Mouse (Mus musculus) liver, embryonic 16.5 days (tissue): ENCODE data around the gene Zap70. TPM values are rescaled to one million over a fixed set of nuclear protein-coding genes. Genes with fewer than 3 reads are reported as not detected.

ENCODE experiments used
- ATAC-seq: fragments of 200-750 bp; cut with Nextera tagmentation; 2 replicates; pipeline ENCODE4 v1.8.0; 2017; ENCODE audit warnings: low read depth, mild to moderate bottlenecking, moderate number of reproducible peaks, moderate library complexity
- H3K27ac ChIP-seq: fragments of 300-500 bp; sonication (generic); 2 replicates; pipeline ENCODE4 v1.5.1; 2014; ENCODE audit warnings: mild to moderate bottlenecking, low read length
- H3K27me3 ChIP-seq: fragments of 300-500 bp; sonication (generic); 2 replicates; pipeline ENCODE4 v1.6.1; 2014; ENCODE audit warnings: low read depth, low read length, mixed read lengths; ENCODE audit not compliant: control insufficient read depth, insufficient read depth
- H3K36me3 ChIP-seq: fragments of 300-500 bp; sonication (generic); 2 replicates; pipeline ENCODE4 v1.6.1; 2014; ENCODE audit warnings: mild to moderate bottlenecking; ENCODE audit not compliant: control insufficient read depth, insufficient read depth
- H3K4me1 ChIP-seq: fragments of 300-500 bp; sonication (generic); 2 replicates; pipeline ENCODE4 v1.6.1; 2014; ENCODE audit warnings: low read depth, low read length, mixed read lengths; ENCODE audit not compliant: control insufficient read depth
- H3K4me2 ChIP-seq: fragments of 300-500 bp; sonication (generic); 2 replicates; pipeline ENCODE4 v1.6.1; 2014; ENCODE audit warnings: low read depth, low read length, mixed read lengths
- H3K4me3 ChIP-seq: fragments of 300-500 bp; sonication (generic); 2 replicates; pipeline ENCODE4 v1.5.1; 2014; ENCODE audit warnings: low read depth, mild to moderate bottlenecking, low read length
- H3K9ac ChIP-seq: fragments of 300-500 bp; sonication (generic); 2 replicates; pipeline ENCODE4 v1.6.1; 2014; ENCODE audit warnings: low read depth, low read length
- H3K9me3 ChIP-seq: fragments of 300-500 bp; sonication (generic); replicated peaks from 2 replicates; pipeline ENCODE4 v1.6.1; 2016; ENCODE audit warnings: low read length; ENCODE audit not compliant: control insufficient read depth
- WGBS: fragments of 180-500 bp; shearing (Covaris S2); extraction: QIAGEN DNeasy Blood & Tissue Kit; methylation state at CpG from one replicate; pipeline ENCODE4 v1.1.7; 2014; ENCODE audit not compliant: insufficient replicate concordance; 5-methylcytosine and 5-hydroxymethylcytosine counted together
- polyA plus RNA-seq: library from polyadenylated mRNA; unstranded; fragments of >200 nt; fragmentation: Nextera tagmentation; extraction: Ambion mirVana; gene quantifications from 2 replicates; pipeline ENCODE4 v1.2.1, GENCODE M21; 2015

Gene Zap70
- polyA plus RNA-seq, 1 experiment from 2014 or later = 0.19 TPM

DNA sequence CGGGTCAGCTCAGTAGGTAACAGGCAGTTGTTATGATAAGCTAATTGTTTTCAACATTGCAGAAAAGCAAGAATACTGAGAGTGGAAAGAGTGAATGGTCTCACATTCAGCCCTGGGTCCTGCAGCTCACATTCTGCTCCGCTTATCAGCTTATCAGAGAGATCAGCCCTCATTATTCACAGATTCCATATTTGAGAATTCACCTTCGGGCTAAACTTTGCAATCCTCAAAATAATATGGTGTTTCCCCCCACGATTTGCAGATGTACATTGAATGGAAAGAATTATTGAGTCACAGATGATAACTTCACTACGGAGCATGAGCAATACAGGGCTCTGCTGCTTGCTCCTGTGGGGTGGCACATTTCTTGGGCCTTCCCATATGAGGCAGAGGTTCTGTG lies 7.2 kb downstream of the Zap70 start:
- no peak overlapping the region for H3K9ac ChIP-seq
- H3K27me3 ChIP-seq = no peaks in the 10 kb centered on the region
- no peak overlapping the region for H3K4me2 ChIP-seq
- ATAC-seq = no peak
- WGBS = 62% methylated on average over 5 of the region's 5 CpGs
- no peaks in the 10 kb centered on the region for H3K9me3 ChIP-seq
- no peak overlapping the region for H3K27ac ChIP-seq
- no peak overlapping the region for H3K4me3 ChIP-seq
- H3K4me1 ChIP-seq = no peaks in the 10 kb centered on the region
- H3K36me3 ChIP-seq = no peaks in the 10 kb centered on the region

DNA sequence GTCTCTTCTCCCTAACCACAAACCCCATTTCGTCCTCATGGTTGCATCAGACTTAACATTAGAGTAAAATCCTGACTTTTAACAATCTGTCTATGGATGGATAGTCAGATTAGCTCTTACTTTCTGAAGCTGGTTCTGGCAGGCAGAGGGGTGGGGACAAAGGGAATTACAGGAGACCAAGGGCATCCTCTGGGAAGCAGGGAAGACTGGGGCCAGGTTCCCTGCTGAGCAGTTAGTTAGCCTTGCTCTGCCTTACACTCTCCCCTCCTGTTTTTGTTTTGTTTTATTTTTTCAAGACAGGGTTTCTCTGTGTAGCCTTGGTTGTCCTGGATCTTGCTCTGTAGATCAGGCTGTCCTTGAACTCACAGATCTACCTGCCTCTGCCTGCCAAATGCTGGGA lies 8.4 kb downstream of the Zap70 start:
- WGBS = 41% methylated on average over 1 of the region's 1 CpGs
- no peaks in the 10 kb centered on the region for H3K4me1 ChIP-seq
- H3K27me3 ChIP-seq = no peaks in the 10 kb centered on the region
- H3K9ac ChIP-seq = no peak overlapping the region
- H3K4me2 ChIP-seq = no peak overlapping the region
- no peak for ATAC-seq
- no peaks in the 10 kb centered on the region for H3K9me3 ChIP-seq
- no peaks in the 10 kb centered on the region for H3K36me3 ChIP-seq
- H3K27ac ChIP-seq = no peak overlapping the region
- no peak overlapping the region for H3K4me3 ChIP-seq

DNA sequence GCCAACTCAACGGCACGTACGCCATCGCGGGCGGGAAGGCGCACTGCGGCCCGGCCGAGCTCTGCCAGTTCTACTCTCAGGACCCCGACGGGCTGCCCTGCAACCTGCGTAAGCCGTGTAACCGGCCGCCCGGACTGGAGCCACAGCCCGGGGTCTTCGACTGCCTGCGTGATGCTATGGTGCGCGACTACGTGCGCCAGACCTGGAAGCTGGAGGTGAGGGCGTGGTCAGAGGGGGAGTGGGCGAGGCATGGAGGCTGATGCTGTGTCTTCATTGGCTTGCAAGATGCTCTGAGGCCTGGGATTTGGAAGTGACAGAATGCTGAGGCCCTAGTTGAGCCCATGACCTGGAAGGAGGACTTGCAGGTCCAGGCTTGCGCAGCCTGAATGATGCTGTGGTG lies 9.4 kb downstream of the Zap70 start:
- no peaks in the 10 kb centered on the region for H3K4me1 ChIP-seq
- H3K4me3 ChIP-seq = no peak overlapping the region
- WGBS = 24% methylated on average over 27 of the region's 27 CpGs
- no peaks in the 10 kb centered on the region for H3K9me3 ChIP-seq
- H3K4me2 ChIP-seq = no peak overlapping the region
- no peak overlapping the region for H3K27ac ChIP-seq
- no peaks in the 10 kb centered on the region for H3K36me3 ChIP-seq
- H3K27me3 ChIP-seq = no peaks in the 10 kb centered on the region
- no peak for ATAC-seq
- no peak overlapping the region for H3K9ac ChIP-seq

DNA sequence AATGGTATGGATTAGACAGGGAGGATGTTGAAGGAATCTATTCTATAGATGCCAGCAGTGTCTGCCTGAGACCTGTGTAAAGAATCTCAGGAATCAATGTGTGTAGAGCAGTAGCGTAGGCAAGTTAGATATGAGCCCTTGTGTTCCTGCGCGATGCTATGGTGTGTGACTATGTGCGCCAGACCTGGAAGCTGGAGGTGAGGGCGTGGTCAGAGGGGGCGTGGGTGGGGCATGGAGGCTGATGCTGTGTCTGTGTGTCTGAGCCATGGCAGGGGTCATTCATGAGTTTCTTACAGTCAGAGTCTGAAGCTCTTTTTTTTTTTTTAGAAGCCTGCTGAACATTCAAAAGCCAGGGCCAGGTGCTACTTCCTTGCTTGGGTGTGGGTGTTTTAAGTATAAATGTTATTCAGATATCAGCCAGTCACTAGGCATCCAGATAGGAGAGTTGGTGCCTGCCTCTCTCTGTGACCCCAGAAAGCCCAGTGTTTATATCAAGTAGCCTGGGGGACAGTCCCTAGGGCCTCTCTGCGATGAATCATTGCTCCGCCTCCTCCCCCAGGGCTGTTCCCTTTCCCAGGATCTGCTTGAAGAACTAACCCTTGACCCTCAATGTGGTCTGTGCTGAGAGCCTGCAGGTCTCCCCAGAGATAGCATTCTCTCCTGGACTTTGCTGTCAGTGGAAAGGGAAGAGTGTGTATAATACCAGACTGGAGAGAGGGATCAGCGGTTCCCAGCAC lies 10.8 kb downstream of the Zap70 start:
- Histone ChIP-seq H3K9ac (no peak overlapping the region), H3K4me1 (no peaks in the 10 kb centered on the region), H3K4me2 (no peak overlapping the region), H3K27me3 (no peaks in the 10 kb centered on the region), H3K4me3 (no peak overlapping the region), H3K9me3 (no peaks in the 10 kb centered on the region; the same call in 1 of the 2 replicates), H3K36me3 (no peaks in the 10 kb centered on the region), H3K27ac (no peak overlapping the region)
- WGBS = 73% methylated on average over 9 of the region's 9 CpGs
- ATAC-seq = no peak

DNA sequence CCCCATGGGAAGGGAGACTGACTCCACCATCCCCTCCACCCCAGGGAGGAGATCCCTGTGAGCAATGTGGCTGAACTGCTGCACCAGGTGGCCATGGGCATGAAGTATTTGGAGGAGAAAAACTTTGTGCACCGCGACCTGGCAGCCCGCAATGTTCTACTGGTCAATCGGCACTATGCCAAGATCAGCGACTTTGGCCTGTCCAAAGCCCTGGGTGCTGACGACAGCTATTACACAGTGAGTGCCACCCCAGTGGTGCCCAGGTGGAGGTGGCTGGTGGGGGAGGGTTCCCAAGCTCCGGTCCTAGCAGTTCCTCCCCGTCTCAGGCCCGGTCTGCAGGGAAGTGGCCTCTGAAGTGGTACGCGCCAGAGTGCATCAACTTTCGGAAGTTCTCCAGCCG lies 19.2 kb downstream of the Zap70 start:
- H3K4me3 ChIP-seq = no peak overlapping the region
- H3K27ac ChIP-seq = no peak overlapping the region
- ATAC-seq = no peak
- H3K36me3 ChIP-seq = no peaks in the 10 kb centered on the region
- no peaks in the 10 kb centered on the region; the same call in 1 of the 2 replicates for H3K9me3 ChIP-seq
- no peak overlapping the region for H3K9ac ChIP-seq
- no peaks in the 10 kb centered on the region for H3K27me3 ChIP-seq
- H3K4me1 ChIP-seq = peaks cover 5% of the 10 kb centered on the region
- WGBS = 78% methylated on average over 13 of the region's 13 CpGs
- no peak overlapping the region for H3K4me2 ChIP-seq

DNA sequence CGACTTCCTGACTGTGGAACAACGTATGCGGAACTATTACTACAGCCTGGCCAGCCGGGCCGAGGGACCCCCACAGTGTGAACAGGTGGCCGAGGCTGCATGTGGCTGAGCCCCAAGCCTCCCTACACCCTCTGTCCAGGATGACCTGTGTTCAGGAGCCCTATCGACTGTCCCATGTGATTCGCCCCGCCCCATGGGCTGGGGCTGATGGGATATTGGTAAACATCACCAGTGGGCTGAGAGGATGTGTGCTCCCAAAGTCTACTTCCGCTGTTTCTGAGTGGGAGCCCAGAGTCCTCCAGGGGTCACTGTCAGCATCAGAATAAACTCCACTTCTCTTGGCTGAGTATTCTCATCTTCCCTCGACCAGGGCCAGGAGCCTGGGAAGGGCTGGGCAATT lies 20.9 kb downstream of the Zap70 start:
- Histone ChIP-seq H3K27ac (no peak overlapping the region), H3K4me1 (peaks cover 5% of the 10 kb centered on the region), H3K36me3 (no peaks in the 10 kb centered on the region), H3K27me3 (no peaks in the 10 kb centered on the region), H3K4me2 (no peak overlapping the region), H3K9me3 (no peaks in the 10 kb centered on the region; the same call in 1 of the 2 replicates), H3K9ac (no peak overlapping the region), H3K4me3 (no peak overlapping the region)
- ATAC-seq = no peak
- WGBS = 59% methylated on average over 11 of the region's 11 CpGs

DNA sequence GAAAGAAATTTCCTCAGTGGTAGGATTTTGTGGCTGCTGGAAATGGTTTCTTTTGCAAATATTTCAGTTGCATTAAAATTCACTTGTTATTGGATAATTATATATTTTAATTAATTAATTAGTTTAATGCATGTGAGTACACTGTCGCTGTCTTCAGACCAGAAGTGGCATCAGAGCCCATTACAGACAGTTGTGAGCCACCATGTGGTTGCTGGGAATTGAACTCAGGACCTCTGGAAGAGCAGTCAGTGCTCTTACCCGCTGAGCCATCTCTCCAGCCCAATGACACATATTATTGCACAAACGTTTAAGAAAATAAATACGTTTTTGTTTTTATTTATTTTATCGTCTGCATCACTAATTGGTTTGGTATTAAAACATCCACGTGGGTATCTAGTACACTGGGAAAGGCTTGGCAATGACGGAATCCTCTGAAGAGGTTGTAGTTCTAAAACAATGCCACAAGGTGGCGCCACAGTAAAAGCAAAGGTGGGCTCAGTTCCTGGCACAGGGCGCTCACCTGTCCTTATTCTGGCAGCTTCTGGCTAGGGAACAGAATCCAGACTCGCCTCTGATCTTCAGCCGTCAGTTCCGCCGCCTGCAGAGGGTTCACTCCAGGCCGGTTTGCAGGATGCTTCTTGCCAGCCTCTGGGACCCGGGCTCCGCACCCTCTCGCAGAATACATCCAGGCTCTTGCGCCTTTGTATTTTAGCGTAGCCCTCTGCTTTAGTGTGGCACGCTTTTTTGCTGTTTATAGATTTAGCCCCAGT lies 23.0 kb downstream of the Zap70 start:
- H3K9me3 ChIP-seq = no peaks in the 10 kb centered on the region
- WGBS = 4% methylated on average over 20 of the region's 20 CpGs
- no peaks in the 10 kb centered on the region for H3K27me3 ChIP-seq
- ATAC-seq = peak; percentile 56
- no peaks in the 10 kb centered on the region for H3K36me3 ChIP-seq
- peak overlapping the region; percentile 51 for H3K4me3 ChIP-seq
- no peak overlapping the region for H3K27ac ChIP-seq
- 0 out of 2 replicates have a peak overlapping the region, but pooled peaks have one; percentile 21 for H3K9ac ChIP-seq
- H3K4me1 ChIP-seq = peaks cover 5% of the 10 kb centered on the region
- peak overlapping the region; percentile 75 for H3K4me2 ChIP-seq

DNA sequence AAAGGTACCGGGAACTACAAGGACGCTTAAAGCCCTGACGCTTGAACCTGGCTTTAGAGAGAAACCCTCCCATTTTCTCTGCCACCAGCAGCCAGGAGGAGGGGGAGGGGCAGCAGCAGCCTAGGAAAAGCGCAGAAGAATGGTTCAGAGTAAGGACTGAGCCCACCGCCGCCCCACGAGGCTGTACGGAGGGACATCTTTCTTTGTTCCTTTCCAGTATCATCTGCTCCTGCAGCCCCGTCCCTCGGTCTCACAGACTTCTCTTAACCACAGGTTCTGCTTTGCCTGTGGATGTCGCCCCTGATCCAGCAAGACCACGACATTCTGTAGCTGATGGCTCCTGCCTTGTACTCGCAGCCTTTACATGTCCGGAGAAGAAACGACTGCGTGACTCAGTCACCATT lies 23.6 kb downstream of the Zap70 start:
- H3K4me1 ChIP-seq = peaks cover 5% of the 10 kb centered on the region
- peak overlapping the region; percentile 51 for H3K4me3 ChIP-seq
- no peak overlapping the region for H3K27ac ChIP-seq
- peak overlapping the region; percentile 75 for H3K4me2 ChIP-seq
- H3K27me3 ChIP-seq = no peaks in the 10 kb centered on the region
- under 1% methylated on average over 16 of the region's 16 CpGs for WGBS
- no peak for ATAC-seq
- H3K36me3 ChIP-seq = no peaks in the 10 kb centered on the region
- no peaks in the 10 kb centered on the region for H3K9me3 ChIP-seq
- no peak overlapping the region for H3K9ac ChIP-seq

DNA sequence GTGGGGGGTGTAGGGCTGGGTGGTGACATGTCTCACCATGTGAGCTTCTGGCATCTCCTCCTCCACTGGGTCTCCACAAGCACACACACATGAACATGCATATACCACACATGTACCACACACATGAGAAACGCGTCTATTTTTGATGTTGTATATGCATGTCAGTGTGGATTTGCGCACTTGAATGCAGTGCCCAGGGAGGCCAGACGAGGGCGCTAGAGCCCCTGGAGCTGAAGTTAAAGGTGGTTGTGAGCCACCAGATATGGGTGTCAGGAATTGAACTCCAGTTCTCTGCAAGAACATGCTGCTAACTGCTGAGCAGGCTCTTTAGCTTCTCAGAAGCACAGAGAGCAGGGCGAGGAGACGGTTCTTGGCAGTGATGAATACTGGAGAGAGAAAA lies 24.8 kb downstream of the Zap70 start:
- Histone ChIP-seq H3K4me1 (peaks cover 5% of the 10 kb centered on the region), H3K9ac (no peak overlapping the region), H3K27me3 (no peaks in the 10 kb centered on the region), H3K27ac (no peak overlapping the region), H3K4me3 (no peak overlapping the region), H3K9me3 (no peaks in the 10 kb centered on the region), H3K4me2 (no peak overlapping the region), H3K36me3 (peaks cover 4% of the 10 kb centered on the region)
- 88% methylated on average over 7 of the region's 7 CpGs for WGBS
- ATAC-seq = no peak
